Mouse (Mus musculus) limb, embryonic 10.5 days (tissue): ENCODE results near the gene Hdc. TPM values are rescaled to one million over a fixed set of nuclear protein-coding genes. Genes with fewer than 3 reads are reported as not detected.

Experiments
- DNase-seq: peaks from one replicate; pipeline ENCODE4 v3.0.0-alpha.2; 2017; ENCODE audit warnings: low spot score
- H3K27ac ChIP-seq: fragments of 300-500 bp; sonication (generic); 2 replicates; pipeline ENCODE4 v1.5.1; 2016; ENCODE audit warnings: mild to moderate bottlenecking
- H3K27me3 ChIP-seq: fragments of 300-500 bp; sonication (generic); 2 replicates; pipeline ENCODE4 v1.6.1; 2016; ENCODE audit warnings: low read depth, mild to moderate bottlenecking; ENCODE audit not compliant: poor library complexity, severe bottlenecking
- H3K36me3 ChIP-seq: fragments of 300-500 bp; sonication (generic); 2 replicates; pipeline ENCODE4 v1.6.1; 2016; ENCODE audit warnings: mild to moderate bottlenecking, moderate library complexity
- H3K4me1 ChIP-seq: fragments of 300-500 bp; sonication (generic); 2 replicates; pipeline ENCODE4 v1.6.1; 2016
- H3K4me3 ChIP-seq: fragments of 300-500 bp; sonication (generic); 2 replicates; pipeline ENCODE4 v1.5.1; 2016; ENCODE audit warnings: mild to moderate bottlenecking, moderate library complexity
- H3K9me3 ChIP-seq: fragments of 300-500 bp; sonication (generic); replicated peaks from 2 replicates; pipeline ENCODE4 v1.6.1; 2016; ENCODE audit warnings: mild to moderate bottlenecking
- WGBS: fragments of 180-500 bp; shearing (Covaris S2); methylation state at CpG from one replicate; pipeline ENCODE4 v1.1.7; 2016; 5-methylcytosine and 5-hydroxymethylcytosine counted together
- polyA plus RNA-seq: library from polyadenylated mRNA; unstranded; fragments of >200 nt; fragmentation: Nextera tagmentation; extraction: Ambion mirVana; gene quantifications from 2 replicates; pipeline ENCODE4 v1.2.1, GENCODE M21; 2016

The Hdc gene
- 0.18 and 0.31 TPM in 2 replicates for polyA plus RNA-seq

DNA sequence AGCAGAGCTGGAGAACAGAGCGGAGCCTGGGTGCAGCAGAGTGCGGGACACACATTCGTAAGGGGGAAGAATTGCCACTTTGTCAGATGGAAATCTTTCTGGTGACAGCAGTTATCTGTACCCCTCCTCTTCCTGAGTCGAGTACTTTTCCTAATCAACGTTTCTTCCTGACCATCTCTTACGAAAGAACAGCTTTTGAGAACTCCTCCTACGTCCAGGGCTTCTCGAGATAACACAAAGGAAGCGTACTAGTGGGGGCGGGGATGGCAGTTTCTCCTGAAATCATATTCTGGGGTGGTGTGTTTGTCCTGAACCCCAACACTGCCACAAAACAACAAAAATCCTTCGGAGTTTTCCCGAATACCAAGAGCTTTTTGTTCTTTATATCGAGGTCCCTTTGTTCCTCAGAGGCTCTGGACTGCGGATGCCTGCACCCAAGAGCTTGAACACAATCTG is at the start of gene Hdc:
TSS of gene Hdc (minus strand) at position 51 of the 456 bp plus-strand sequence.
- WGBS: 82% methylated on average over 14 of the region's 14 CpGs
- no peaks in the 10 kb centered on the region for H3K27me3 ChIP-seq
- H3K4me3 ChIP-seq: no peak within 1 kb of the TSS
- no peak within 1 kb of the TSS for H3K27ac ChIP-seq
- no peaks in the 10 kb centered on the region for H3K9me3 ChIP-seq
- no peak for DNase-seq
- H3K36me3 ChIP-seq: no peaks in the 10 kb centered on the region
- peaks cover 12% of the 10 kb centered on the region; the same call in 1 of the 2 replicates for H3K4me1 ChIP-seq

DNA sequence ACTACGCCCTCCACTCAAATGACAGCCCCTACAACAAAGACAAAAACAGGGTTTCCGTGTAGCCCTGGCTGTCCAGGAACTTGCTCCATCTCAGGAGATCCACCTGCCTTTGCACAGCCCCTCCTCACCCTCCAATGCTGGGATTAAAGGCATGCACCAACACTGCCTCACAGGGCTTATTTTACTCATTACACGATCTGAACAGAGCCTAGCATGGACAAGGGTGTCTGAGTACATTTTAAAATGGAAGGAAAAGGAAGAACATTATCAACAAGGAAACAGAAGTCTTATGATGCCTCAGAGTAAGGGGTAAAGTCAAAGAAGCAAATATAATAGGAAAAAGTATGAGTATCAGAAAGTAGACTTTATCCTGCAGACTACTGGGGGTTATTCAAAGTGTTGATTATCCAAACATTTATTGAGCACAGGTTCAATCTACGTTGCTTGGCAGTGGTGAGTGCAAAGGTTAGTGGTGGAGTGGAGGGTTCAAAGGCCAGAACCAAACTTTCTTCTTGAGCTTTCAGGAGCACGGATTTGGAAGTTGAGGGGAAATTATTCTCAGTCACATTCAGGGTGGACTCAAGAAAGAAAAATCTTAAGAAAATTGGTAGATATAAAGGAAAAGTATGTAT is 49.6 kb upstream of the Hdc start:
- DNase-seq: no peak
- Histone ChIP-seq H3K9me3 (no peaks in the 10 kb centered on the region), H3K27ac (no peak overlapping the region), H3K36me3 (peaks cover 26% of the 10 kb centered on the region), H3K4me1 (peaks cover 13% of the 10 kb centered on the region), H3K27me3 (no peaks in the 10 kb centered on the region), H3K4me3 (no peak overlapping the region)
- WGBS: 89% methylated on average over 5 of the region's 5 CpGs

DNA sequence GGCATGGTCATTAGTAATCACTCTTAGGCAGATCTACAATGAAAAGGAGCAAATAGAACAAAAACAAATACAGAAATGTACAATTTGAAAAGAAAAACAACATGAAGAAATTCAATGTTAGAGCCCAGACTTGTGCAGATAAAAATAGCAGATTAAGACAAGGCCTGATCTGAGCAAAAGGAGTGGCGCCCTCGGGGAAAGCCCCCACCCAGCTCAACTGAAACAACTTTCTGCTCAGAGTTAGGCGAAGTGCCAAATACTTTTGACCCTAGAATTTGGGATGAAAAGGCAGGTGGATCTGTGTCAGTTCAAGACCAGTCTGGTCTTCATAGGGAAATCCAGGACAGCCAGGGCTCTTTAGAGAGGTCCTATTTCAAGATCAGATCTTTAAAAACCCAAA is 46.9 kb upstream of the Hdc start:
- Histone ChIP-seq H3K9me3 (no peaks in the 10 kb centered on the region), H3K27ac (no peak overlapping the region), H3K27me3 (no peaks in the 10 kb centered on the region), H3K36me3 (peaks cover 24% of the 10 kb centered on the region), H3K4me1 (no peaks in the 10 kb centered on the region), H3K4me3 (no peak overlapping the region)
- DNase-seq: no peak
- WGBS: 96% methylated on average over 3 of the region's 3 CpGs

DNA sequence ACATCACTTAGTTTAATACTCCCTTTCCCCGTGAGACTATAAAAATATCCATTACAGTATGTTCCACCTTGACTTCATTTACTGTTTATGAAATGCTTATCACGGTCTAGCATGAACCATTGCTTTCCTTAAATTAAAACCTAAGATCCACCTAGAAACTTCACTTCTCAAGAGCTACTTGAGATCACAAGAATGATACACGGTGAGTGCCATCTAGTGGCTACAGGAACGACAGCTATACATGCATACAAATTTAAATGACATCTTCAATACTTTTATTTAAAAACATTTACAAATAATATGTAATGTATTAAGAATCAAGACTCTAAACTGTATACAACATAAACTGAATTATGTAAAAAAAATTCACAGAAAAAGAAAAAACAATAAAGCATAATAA is 44.4 kb upstream of the Hdc start:
- Histone ChIP-seq H3K36me3 (peaks cover 13% of the 10 kb centered on the region; the same call in 1 of the 2 replicates), H3K27ac (no peak overlapping the region), H3K4me1 (no peaks in the 10 kb centered on the region), H3K9me3 (no peaks in the 10 kb centered on the region), H3K27me3 (no peaks in the 10 kb centered on the region), H3K4me3 (no peak overlapping the region)
- no peak for DNase-seq
- WGBS: 67% methylated on average over 4 of the region's 4 CpGs

DNA sequence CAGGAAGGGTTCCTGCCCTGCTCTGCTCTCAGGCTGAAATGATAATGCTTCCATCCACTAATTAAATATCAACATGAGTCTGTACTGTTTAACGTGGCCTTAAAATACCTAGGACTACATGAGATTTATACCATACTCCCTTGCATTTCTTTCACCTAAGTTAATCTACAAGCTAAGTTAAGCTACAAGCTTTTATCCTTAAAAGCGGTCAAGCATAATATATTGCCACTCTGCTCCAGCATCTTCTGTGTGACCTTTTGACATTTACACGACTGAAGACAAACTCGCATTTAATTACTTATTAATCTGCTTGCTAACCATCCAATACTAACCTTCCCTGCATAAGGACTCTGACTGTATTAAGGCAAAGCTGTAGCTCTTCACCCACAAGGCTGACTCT is 33.8 kb upstream of the Hdc start:
- H3K27me3 ChIP-seq: no peaks in the 10 kb centered on the region
- no peak overlapping the region for H3K27ac ChIP-seq
- peaks cover 92% of the 10 kb centered on the region for H3K36me3 ChIP-seq
- H3K4me3 ChIP-seq: no peak overlapping the region
- H3K9me3 ChIP-seq: no peaks in the 10 kb centered on the region
- DNase-seq: no peak
- no peaks in the 10 kb centered on the region for H3K4me1 ChIP-seq
- WGBS: 93% methylated on average over 4 of the region's 4 CpGs

DNA sequence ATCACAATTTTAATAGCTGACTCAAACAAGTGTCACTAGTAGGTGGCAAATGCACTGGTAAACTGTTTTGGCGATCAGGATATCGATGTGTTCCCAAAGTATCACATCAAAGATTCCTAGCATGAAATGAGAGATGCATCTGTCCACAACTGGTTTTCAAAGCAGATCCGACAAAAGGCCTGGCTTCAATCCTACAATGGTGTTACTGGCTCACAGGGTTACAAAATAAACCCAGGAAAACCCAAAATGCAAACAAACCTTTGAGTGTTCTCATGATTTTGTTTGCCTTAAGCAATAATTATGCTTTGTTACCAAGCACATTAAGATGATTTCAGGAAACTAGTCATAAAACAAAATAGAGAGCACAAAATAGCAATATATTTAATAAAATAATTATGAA is 28.7 kb upstream of the Hdc start:
- Histone ChIP-seq H3K9me3 (no peaks in the 10 kb centered on the region), H3K4me3 (no peak overlapping the region), H3K27me3 (no peaks in the 10 kb centered on the region), H3K36me3 (peaks cover 98% of the 10 kb centered on the region), H3K4me1 (no peaks in the 10 kb centered on the region), H3K27ac (no peak overlapping the region)
- 92% methylated on average over 3 of the region's 3 CpGs for WGBS
- DNase-seq: no peak

DNA sequence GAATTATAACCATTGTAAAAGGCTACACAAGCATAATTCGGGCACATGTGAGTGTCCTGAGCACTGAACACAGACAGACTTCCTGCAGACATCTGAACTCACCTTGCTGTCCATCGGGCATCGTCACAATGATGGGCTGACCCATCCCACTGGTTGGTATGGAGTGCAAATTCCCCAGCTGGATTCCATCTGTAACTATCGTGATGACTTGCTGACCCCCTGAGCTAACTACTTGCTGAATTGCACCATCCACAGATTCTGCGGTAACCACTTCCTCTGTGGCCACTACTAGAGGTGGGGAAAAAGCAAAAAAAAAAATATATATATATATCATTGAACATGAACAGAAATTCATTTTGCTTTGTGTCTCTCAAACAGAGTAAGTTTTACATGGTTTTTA is 27.4 kb upstream of the Hdc start:
- no peaks in the 10 kb centered on the region for H3K27me3 ChIP-seq
- H3K36me3 ChIP-seq: peaks cover 99% of the 10 kb centered on the region
- H3K4me3 ChIP-seq: no peak overlapping the region
- H3K27ac ChIP-seq: no peak overlapping the region
- H3K9me3 ChIP-seq: no peaks in the 10 kb centered on the region
- no peak for DNase-seq
- no peaks in the 10 kb centered on the region for H3K4me1 ChIP-seq
- WGBS: 94% methylated on average over 5 of the region's 5 CpGs

DNA sequence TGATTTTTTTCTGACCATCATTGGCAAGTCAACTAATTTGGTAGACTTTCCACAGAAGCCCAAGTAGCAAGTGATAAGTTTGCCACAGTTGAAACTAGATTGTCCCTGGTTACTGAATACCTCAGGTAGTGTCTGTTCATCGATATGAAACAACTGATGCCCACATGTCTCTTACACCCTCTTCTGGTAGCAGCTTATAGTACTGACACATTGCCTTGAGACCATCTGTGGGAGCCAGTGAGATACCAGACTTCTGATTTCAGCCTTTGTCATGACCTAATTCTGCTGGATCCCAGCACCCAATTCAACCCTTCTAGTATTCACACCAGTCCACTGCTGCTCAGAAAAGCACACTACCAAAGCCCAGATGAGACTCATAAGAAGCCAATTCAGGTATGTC is 25.7 kb upstream of the Hdc start:
- 95% methylated on average over 1 of the region's 1 CpGs for WGBS
- H3K4me1 ChIP-seq: no peaks in the 10 kb centered on the region
- no peaks in the 10 kb centered on the region for H3K9me3 ChIP-seq
- H3K27me3 ChIP-seq: no peaks in the 10 kb centered on the region
- H3K36me3 ChIP-seq: peaks cover 99% of the 10 kb centered on the region
- no peak overlapping the region for H3K4me3 ChIP-seq
- no peak overlapping the region for H3K27ac ChIP-seq
- DNase-seq: no peak

DNA sequence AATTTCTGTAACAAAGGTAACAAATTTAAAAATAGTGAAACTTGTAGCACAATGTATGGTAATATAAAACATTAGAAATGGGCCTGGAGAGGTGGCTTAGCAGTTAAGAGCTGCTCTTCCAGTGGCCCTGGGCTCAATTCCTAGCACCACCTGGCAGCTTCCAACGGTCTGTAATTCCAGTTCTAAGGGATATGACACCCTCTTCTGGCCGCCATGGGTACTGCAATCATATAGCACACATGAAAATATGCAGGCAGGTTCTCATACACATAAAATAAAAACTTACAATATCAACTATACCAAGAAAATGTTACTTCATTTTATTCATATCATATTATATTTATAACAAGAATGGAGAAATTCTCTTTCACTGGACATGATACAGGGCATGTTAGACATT is 21.2 kb upstream of the Hdc start:
- Histone ChIP-seq H3K4me1 (no peaks in the 10 kb centered on the region), H3K27me3 (no peaks in the 10 kb centered on the region), H3K36me3 (peaks cover 86% of the 10 kb centered on the region), H3K27ac (no peak overlapping the region), H3K4me3 (no peak overlapping the region), H3K9me3 (no peaks in the 10 kb centered on the region)
- no peak for DNase-seq
- 85% methylated on average over 2 of the region's 2 CpGs for WGBS

DNA sequence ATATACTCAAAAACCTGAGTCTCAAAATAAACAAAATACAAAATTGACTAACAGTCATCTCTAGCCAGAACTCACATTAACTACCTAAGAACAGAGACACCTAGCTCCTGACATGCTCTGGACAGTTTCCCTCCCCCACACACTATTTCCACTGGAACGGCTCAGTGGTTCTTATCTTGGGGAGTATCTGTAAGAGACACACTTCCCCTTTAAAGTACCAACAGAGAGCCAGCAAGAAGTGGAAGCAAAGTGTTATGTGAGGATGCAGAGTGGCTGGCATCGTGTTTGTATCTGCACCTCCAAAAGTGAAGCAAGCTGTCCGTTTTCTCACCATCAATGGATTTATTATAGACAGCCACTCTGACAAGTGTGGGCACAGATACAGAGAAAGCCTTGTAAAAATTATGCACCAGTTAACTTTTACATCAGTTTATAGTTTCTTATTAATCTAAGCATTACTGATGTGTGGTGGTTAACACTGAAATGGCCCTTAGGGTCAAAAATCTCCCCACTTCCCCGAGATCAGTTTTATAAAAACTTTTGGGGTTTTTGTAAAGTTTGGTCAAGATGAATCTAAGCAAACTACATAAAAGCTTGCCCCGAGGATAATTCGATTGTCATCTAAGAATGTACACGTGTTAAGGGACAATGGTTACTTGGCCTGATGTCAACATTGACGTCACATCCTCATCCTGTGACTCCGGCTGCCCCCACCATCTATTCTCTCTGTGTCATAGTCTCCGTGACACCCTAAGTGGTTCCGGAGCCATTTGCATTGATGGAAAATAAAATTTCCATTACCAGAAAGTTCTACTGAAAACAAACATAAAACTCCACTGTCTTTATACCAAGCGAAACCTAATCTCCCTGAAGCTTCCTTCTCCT is 17.1 kb upstream of the Hdc start:
- Histone ChIP-seq H3K27me3 (no peaks in the 10 kb centered on the region), H3K9me3 (no peaks in the 10 kb centered on the region), H3K4me3 (no peak overlapping the region), H3K36me3 (peaks cover 83% of the 10 kb centered on the region), H3K27ac (no peak overlapping the region), H3K4me1 (no peaks in the 10 kb centered on the region)
- 86% methylated on average over 12 of the region's 12 CpGs for WGBS
- no peak for DNase-seq

DNA sequence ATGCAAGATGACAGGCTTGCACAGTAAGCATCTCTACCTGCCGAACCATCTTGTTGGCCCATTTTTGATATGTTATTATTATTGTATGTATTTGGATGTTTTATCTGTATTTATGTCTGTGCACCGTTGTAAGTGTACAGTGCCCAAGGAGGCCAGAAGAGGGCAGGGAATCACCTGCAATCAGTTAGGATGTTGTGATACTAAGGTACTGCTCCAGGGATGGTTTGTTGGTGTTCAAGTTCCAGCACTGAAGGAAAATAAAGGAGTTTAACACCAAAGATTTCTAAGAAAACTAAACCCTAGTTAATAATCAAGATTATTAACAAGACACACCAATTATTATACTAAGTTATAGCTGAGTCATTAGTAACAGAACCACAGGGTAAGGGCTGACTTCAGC is 14.1 kb upstream of the Hdc start:
- H3K36me3 ChIP-seq: peaks cover 76% of the 10 kb centered on the region
- no peaks in the 10 kb centered on the region for H3K27me3 ChIP-seq
- DNase-seq: no peak
- peaks cover 12% of the 10 kb centered on the region for H3K4me1 ChIP-seq
- 93% methylated on average over 2 of the region's 2 CpGs for WGBS
- no peak overlapping the region for H3K27ac ChIP-seq
- no peak overlapping the region for H3K4me3 ChIP-seq
- H3K9me3 ChIP-seq: no peaks in the 10 kb centered on the region

DNA sequence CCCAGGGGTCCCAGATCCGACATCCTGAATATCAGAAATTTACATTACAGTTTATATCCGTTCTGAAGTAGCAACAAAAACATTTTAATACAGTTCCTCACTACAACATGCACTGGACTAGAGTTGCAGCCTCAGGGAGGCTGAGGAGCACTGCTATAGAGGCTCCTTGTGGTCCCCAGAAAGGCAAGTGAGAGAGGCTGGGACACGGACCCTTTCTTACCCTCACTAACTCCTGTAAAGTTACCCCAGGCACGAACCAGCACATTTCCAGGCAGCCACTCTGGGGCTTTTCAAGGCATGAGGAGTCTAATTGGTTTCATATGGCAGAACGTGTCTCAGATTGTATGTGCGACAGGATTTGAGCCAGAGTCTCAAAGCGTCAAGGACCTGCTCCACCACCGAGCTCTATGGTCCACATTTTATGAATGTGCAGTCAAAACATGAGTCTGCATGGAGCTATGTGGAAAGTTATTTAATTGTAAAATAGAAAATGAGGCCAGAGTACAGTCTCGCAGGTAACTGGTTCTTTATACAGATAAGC is 9.4 kb upstream of the Hdc start:
- Histone ChIP-seq H3K4me3 (no peak overlapping the region), H3K4me1 (peaks cover 34% of the 10 kb centered on the region), H3K36me3 (peaks cover 60% of the 10 kb centered on the region), H3K9me3 (no peaks in the 10 kb centered on the region), H3K27me3 (no peaks in the 10 kb centered on the region), H3K27ac (peak overlapping the region; percentile 80)
- DNase-seq: peak; percentile 68
- 37% methylated on average over 9 of the region's 9 CpGs for WGBS

DNA sequence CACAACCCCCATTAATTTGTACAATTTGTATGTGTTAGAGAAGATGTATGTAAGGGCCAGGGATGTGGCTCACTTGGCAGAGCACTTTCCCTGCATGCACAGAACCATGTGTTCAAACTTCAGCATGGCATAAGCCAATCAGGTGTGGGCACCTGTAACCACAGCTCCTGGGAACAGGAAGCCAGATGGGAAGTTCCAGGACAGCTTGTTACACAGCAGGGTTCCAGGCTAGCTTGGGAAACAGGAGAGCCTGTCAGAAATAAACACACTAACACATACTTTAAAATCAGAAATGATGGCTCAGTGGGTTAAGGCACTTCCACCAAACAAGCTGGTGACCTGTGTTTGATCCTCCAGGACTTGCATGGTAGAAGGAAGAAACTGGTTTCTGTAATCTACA is 4.0 kb upstream of the Hdc start:
- no peaks in the 10 kb centered on the region for H3K27me3 ChIP-seq
- DNase-seq: no peak
- H3K9me3 ChIP-seq: no peaks in the 10 kb centered on the region
- H3K4me3 ChIP-seq: no peak overlapping the region
- H3K4me1 ChIP-seq: peaks cover 27% of the 10 kb centered on the region
- peaks cover 16% of the 10 kb centered on the region; the same call in 1 of the 2 replicates for H3K36me3 ChIP-seq
- no peak overlapping the region for H3K27ac ChIP-seq
